Mouse (Mus musculus) hindbrain, postnatal 0 days (tissue): Measurements from ENCODE around the gene Tjp2. TPM values are rescaled to one million over a fixed set of nuclear protein-coding genes. Genes with fewer than 3 reads are reported as not detected.

ENCODE experiments used
- ATAC-seq: fragments of 200-750 bp; cut with Nextera tagmentation; 2 replicates; pipeline ENCODE4 v1.8.0; 2017; ENCODE audit warnings: mild to moderate bottlenecking, moderate TSS enrichment, moderate library complexity
- DNase-seq: peaks from one replicate; pipeline ENCODE4 v3.0.0-alpha.2; 2015; ENCODE audit warnings: low spot score
- H3K27ac ChIP-seq: fragments of 300-500 bp; sonication (generic); 2 replicates; pipeline ENCODE4 v1.5.1; 2014; ENCODE audit warnings: mild to moderate bottlenecking
- H3K27me3 ChIP-seq: fragments of 300-500 bp; sonication (generic); 2 replicates; pipeline ENCODE4 v1.6.1; 2014; ENCODE audit warnings: low read length, mixed read lengths; ENCODE audit not compliant: insufficient read depth
- H3K36me3 ChIP-seq: fragments of 300-500 bp; sonication (generic); 2 replicates; pipeline ENCODE4 v1.6.1; 2014; ENCODE audit warnings: low read length, mixed read lengths; ENCODE audit not compliant: insufficient read depth
- H3K4me1 ChIP-seq: fragments of 300-500 bp; sonication (generic); 2 replicates; pipeline ENCODE4 v1.6.1; 2014; ENCODE audit warnings: antibody characterized with exemption, low read length, mixed read lengths; ENCODE audit not compliant: insufficient read depth
- H3K4me2 ChIP-seq: fragments of 300-500 bp; sonication (generic); 2 replicates; pipeline ENCODE4 v1.6.1; 2014; ENCODE audit warnings: low read depth, mild to moderate bottlenecking, low read length, moderate library complexity, mixed read lengths
- H3K4me3 ChIP-seq: fragments of 300-500 bp; sonication (generic); 2 replicates; pipeline ENCODE4 v1.5.1; 2014; ENCODE audit warnings: low read length
- H3K9ac ChIP-seq: fragments of 300-500 bp; sonication (generic); replicated peaks from 2 replicates; pipeline ENCODE4 v1.6.1; 2014; ENCODE audit warnings: mild to moderate bottlenecking, low read length, moderate library complexity, mixed read lengths
- H3K9me3 ChIP-seq: fragments of 300-500 bp; sonication (generic); 2 replicates; pipeline ENCODE4 v1.6.1; 2016; ENCODE audit warnings: low read length, mixed read lengths
- CTCF ChIP-seq: IDR thresholded peaks from 2 replicates; pipeline ENCODE4 v1.5.1; 2016; ENCODE audit warnings: antibody characterized with exemption, control low read depth, low read depth
- WGBS: fragments of 180-500 bp; shearing (Covaris S2); extraction: QIAGEN DNeasy Blood & Tissue Kit; methylation state at CpG from one replicate; pipeline ENCODE4 v1.1.7; 2014; 5-methylcytosine and 5-hydroxymethylcytosine counted together
- polyA plus RNA-seq: library from polyadenylated mRNA; unstranded; fragments of >200 nt; fragmentation: Nextera tagmentation; extraction: Ambion mirVana; gene quantifications from 2 replicates; pipeline ENCODE4 v1.2.1, GENCODE M21; 2015
- total RNA-seq: library from RNA; depleted of rRNA; stranded (reverse); fragments of >200 nt; gene quantifications from 2 replicates; pipeline ENCODE4 v1.2.3, GENCODE M21; 2014

Tjp2 gene
- total and polyA plus RNA-seq, 2 experiments from 2014 or later = 13.9 to 15.8 TPM

DNA sequence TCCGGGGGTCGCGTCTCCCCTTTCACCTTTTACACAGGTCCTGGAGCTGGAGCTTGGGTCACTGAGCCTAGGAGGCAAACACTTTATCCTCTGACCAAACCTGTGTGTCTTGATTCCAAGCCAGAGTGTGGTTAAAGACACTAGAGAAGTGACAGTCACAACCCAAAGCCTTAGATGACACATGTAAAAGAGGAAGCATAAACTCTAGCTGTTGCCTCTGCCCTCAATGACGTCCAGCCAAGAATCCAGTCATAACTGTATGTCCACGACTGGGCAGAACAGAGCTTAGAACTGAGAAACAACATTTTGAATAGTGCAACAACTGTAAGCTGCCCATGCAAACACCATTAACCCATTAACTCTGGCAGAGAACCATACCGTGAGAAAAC, 68.8 kb downstream of the Tjp2 start:
- no peak overlapping the region for H3K4me2 ChIP-seq

DNA sequence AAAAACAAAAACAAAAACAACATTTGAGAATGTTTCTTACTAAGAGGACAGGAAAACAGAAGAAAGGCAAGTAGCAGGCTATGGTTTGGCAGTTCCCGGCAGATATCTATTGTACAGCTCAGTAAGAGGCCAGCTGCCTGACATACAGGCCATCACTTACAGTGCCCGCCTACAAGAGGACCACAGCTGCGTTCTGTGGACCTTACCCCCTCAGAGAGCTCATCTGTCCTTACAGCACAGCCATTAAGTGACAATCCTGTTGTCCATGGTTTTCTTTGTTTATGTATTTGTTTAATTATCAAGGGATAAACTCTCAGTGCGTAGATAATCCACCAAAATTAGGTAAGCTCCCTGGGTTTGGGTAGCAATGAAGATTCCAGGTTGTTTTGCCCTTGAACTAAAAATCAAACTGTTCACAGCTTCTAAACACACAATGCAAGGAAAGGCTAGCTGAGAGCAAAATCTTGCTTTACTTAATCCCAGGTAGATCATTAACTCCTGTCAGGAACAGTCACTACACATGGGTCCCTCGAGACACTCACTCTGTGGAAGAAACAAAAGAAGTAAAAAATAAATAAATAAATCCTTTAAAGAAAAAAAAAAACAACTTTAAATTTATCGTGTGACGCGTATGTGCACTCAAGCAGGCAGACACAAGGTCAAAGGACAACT, 69.3 kb downstream of the Tjp2 start:
- no peak overlapping the region for H3K27ac ChIP-seq
- H3K4me2 ChIP-seq = no peak overlapping the region
- no peaks in the 10 kb centered on the region for H3K36me3 ChIP-seq
- H3K27me3 ChIP-seq = no peaks in the 10 kb centered on the region
- H3K4me1 ChIP-seq = no peaks in the 10 kb centered on the region
- H3K9ac ChIP-seq = no peak overlapping the region
- no peak overlapping the region for H3K4me3 ChIP-seq
- ATAC-seq (no peak), DNase-seq (no peak)
- TF ChIP-seq CTCF = no peak
- WGBS = 55% methylated on average over 8 of the region's 8 CpGs
- no peaks in the 10 kb centered on the region for H3K9me3 ChIP-seq

More for the DNA sequence above, 68.8 kb downstream of the Tjp2 start:
- TF ChIP-seq CTCF = no peak
- no peaks in the 10 kb centered on the region for H3K27me3 ChIP-seq
- no peaks in the 10 kb centered on the region for H3K36me3 ChIP-seq
- 67% methylated on average over 6 of the region's 6 CpGs for WGBS
- H3K27ac ChIP-seq = no peak overlapping the region
- H3K9ac ChIP-seq = no peak overlapping the region
- H3K4me3 ChIP-seq = no peak overlapping the region
- ATAC-seq (no peak), DNase-seq (no peak)
- H3K9me3 ChIP-seq = no peaks in the 10 kb centered on the region
- no peaks in the 10 kb centered on the region for H3K4me1 ChIP-seq

DNA sequence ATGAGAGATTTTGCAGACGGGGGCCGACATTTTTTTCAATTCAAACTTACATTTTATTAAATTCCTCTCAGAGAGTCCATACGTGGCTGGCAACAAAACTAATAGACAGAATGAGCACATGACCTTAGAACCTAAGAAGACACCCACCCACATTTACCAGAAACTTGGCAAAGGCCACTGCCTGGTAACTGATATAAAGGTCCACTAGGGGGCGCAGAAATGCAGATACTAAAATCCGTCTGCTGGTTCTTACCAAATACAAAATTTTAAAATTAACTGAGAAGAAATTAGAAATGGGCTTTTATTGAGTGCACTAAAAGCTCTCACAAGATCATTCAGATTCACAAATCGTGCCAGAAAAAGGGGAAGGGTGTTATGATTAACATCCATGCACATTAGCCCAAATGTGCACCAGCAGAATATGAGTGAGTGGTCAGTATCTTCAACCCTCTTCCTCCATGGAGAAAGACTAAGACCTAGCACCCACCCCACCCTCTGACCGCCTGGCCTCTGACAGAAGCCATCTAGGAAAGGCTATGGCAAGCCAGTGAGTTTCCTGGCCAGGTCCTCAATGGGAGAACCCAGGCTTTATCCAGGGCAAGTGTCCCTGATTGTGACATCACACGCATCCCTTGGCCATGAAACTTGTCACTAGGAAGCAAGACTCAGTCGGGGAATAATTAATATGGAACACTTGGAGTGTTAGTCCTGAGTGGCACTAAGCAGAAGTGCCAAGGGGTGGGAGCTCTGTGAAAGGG, 71.4 kb downstream of the Tjp2 start:
- no peak overlapping the region for H3K4me3 ChIP-seq
- WGBS = 56% methylated on average over 9 of the region's 9 CpGs
- H3K9me3 ChIP-seq = no peaks in the 10 kb centered on the region
- peak; percentile 76 for TF ChIP-seq CTCF
- no peak overlapping the region for H3K9ac ChIP-seq
- peak; percentile 85 for DNase-seq
- no peaks in the 10 kb centered on the region for H3K36me3 ChIP-seq
- no peaks in the 10 kb centered on the region for H3K27me3 ChIP-seq
- H3K4me2 ChIP-seq = no peak overlapping the region
- H3K4me1 ChIP-seq = no peaks in the 10 kb centered on the region
- ATAC-seq = peak; percentile 37
- no peak overlapping the region for H3K27ac ChIP-seq

DNA sequence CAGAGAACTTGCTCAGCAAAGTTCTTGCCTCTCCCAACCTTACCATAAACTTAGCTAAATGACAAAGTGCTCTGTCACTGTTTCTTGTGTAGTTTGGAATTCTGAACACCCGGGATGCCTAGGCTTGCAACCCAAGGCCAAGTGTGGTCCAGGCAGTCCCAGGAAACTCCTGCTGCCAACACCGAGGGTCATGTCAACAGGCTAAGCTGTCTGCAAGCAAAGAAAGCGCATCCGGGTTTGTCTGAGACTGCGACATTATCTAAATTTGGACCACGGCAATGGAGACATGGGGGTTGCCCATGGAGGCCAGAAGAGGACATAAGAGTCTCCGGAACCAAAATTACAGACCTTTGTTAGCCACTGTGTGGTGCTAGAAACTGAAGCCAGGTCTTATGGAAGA, 80.8 kb downstream of the Tjp2 start:
- Histone ChIP-seq H3K27ac (peak overlapping the region; percentile 75), H3K9me3 (no peaks in the 10 kb centered on the region), H3K4me2 (no peak overlapping the region), H3K27me3 (no peaks in the 10 kb centered on the region), H3K36me3 (no peaks in the 10 kb centered on the region), H3K4me1 (no peaks in the 10 kb centered on the region), H3K9ac (no peak overlapping the region), H3K4me3 (no peak overlapping the region)
- DNase-seq (no peak), ATAC-seq (no peak)
- WGBS = 80% methylated on average over 7 of the region's 7 CpGs
- no peak for TF ChIP-seq CTCF

DNA sequence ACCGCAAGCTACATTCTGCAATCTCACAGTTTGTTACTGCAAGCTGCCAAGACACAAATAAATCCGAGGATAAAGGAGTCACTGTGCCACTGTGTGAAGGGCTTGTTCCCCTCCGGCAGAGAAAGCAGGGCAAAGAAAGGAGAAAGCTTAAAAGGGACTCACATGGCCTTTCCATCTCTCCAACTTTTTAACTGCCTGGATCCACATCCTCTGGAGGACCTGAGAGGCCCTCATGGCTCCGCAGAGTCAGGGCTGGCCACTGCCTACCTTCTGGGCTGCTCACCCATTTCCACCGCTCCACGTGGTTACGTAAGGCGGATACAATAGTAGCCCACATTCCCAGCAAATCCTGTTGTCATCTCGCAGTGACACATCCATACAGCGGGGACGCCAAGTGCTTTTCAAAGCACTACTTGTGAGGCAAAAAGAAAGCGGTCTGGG, 82.2 kb downstream of the Tjp2 start:
- Histone ChIP-seq H3K4me2 (peak overlapping the region; percentile 34), H3K27ac (peak overlapping the region; percentile 75)

DNA sequence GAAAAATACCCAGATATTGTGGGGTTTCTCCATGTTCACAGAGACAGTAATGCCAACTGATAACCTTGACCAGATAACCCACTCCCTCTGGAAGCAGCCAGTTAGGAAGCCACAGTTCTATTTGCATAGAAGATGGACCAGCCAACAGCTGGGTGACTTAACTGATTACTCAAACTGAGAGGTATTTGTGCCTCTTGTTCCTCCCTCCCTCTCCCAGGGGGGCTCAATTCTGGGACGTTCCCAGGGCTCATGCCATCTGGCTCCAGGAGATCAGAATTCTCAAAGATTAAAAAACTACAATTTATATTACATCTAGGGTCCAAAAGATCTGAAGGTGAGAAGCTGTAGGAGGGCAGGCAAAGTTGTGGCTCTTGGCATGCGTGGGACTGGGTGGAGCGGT, 84.5 kb downstream of the Tjp2 start:
- no peak overlapping the region for H3K27ac ChIP-seq
- ATAC-seq = no peak

More for the DNA sequence above, 82.2 kb downstream of the Tjp2 start:
- H3K4me1 ChIP-seq = no peaks in the 10 kb centered on the region
- ATAC-seq (peak; percentile 86), DNase-seq (peak; percentile 63)
- WGBS = 57% methylated on average over 12 of the region's 12 CpGs
- H3K9me3 ChIP-seq = no peaks in the 10 kb centered on the region
- no peaks in the 10 kb centered on the region for H3K36me3 ChIP-seq
- no peak for TF ChIP-seq CTCF
- H3K4me3 ChIP-seq = no peak overlapping the region
- no peaks in the 10 kb centered on the region for H3K27me3 ChIP-seq
- H3K9ac ChIP-seq = no peak overlapping the region

DNA sequence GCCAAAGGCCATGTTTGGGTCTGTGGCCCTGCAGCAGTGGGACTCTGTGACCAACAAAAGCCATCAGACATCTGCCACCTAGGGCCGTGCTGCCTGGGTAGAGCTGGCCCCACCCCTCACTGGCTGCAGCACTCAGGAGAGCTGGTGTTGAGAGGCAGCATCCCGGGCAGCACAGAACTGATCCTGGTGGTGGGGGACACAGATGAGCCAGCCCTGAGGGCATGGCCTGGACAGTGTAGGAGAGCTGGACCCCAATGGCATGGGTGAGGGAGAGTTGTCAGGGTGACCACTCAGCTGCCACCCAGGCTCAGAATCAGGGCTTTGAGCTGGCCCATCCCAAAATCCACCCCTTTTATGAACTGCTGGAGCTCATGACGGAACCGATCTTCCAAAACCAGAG, 87.4 kb downstream of the Tjp2 start:
- Histone ChIP-seq H3K4me1 (no peaks in the 10 kb centered on the region), H3K9me3 (no peaks in the 10 kb centered on the region), H3K9ac (no peak overlapping the region), H3K27ac (no peak overlapping the region), H3K27me3 (no peaks in the 10 kb centered on the region), H3K4me3 (no peak overlapping the region), H3K4me2 (no peak overlapping the region), H3K36me3 (no peaks in the 10 kb centered on the region)
- 72% methylated on average over 4 of the region's 4 CpGs for WGBS
- ATAC-seq = no peak
- TF ChIP-seq CTCF = no peak
- no peak for DNase-seq

More for the DNA sequence above, 84.5 kb downstream of the Tjp2 start:
- TF ChIP-seq CTCF = no peak
- no peaks in the 10 kb centered on the region for H3K36me3 ChIP-seq
- H3K4me1 ChIP-seq = no peaks in the 10 kb centered on the region
- WGBS = 61% methylated on average over 3 of the region's 3 CpGs
- no peak overlapping the region for H3K4me3 ChIP-seq
- H3K4me2 ChIP-seq = no peak overlapping the region
- DNase-seq = no peak
- H3K27me3 ChIP-seq = no peaks in the 10 kb centered on the region
- no peak overlapping the region for H3K9ac ChIP-seq
- H3K9me3 ChIP-seq = no peaks in the 10 kb centered on the region
